Mouse (Mus musculus): Measurements from ENCODE around the gene Fadd.

- TF ChIP-seq POLR2A (IDR thresholded peaks at IDR 0.05; ENCODE audit: control insufficient read depth in 1 of 2, insufficient read depth in 1 of 2, low read depth in 1 of 2, low read length in 2 of 2, poor library complexity in 1 of 2) (no peak), CTCF (IDR thresholded peaks at IDR 0.05 in 2 of 3, conservative IDR thresholded peaks at IDR 0.05 in 1 of 3; ENCODE audit: control insufficient read depth in 1 of 3, insufficient read depth in 1 of 3, low read depth in 2 of 3, low read length in 3 of 3, poor library complexity in 1 of 3, severe bottlenecking in 1 of 3) (no peak), TAL1 (IDR thresholded peaks at IDR 0.05; ENCODE audit: low read length) (no peak), MAFK (IDR thresholded peaks at IDR 0.05; ENCODE audit: borderline replicate concordance, low read depth, low read length) (no peak), UBTF (IDR thresholded peaks at IDR 0.05; ENCODE audit: borderline replicate concordance, insufficient read depth, low read depth, low read length) (no peak), USF2 (IDR thresholded peaks at IDR 0.05; ENCODE audit: borderline replicate concordance in 1 of 2, insufficient read depth in 1 of 2, low read depth in 1 of 2, low read length in 2 of 2) (no peak), SIN3A (IDR thresholded peaks at IDR 0.05; ENCODE audit: low read length) (no peak), E2F4 (IDR thresholded peaks at IDR 0.05; ENCODE audit: borderline replicate concordance, low read depth, low read length) (no peak), SMC3 (IDR thresholded peaks at IDR 0.05; ENCODE audit: low read depth, low read length) (no peak), RCOR1 (IDR thresholded peaks at IDR 0.05; ENCODE audit: low read depth, low read length) (no peak), POLR2AphosphoS5 (IDR thresholded peaks at IDR 0.05; ENCODE audit: borderline replicate concordance, low read depth, low read length) (no peak), MAX (IDR thresholded peaks at IDR 0.05; ENCODE audit: low read length) (no peak), HCFC1 (IDR thresholded peaks at IDR 0.05; ENCODE audit: low read depth, low read length) (no peak), GATA1 (IDR thresholded peaks at IDR 0.05; ENCODE audit: low read depth, low read length) (no peak)
Observed at GRCm38 (mm10) chr7:144529851-144530250, 52.4 kb downstream of the Fadd start.
